Comparison of ENCODE assay signal across 7 mouse cellular contexts in genomic region chr3:130730189-130730653, GRCm38 (mm10). TPM values are rescaled to one million over a fixed set of nuclear protein-coding genes. Genes with fewer than 3 reads are reported as not detected.
A peak's percentile ranks its signal among the peaks of the same experiment; 100 is the strongest.
DNase-seq lines count a peak whose midpoint lies in the region; ATAC-seq lines count a peak whose summit lies in the region.

Gene Rpl34, minus strand, starts transcription at chr3:130730398.

- peak within 1 kb of the TSS; percentile 94 for H3K9ac ChIP-seq in intestine, embryonic 15.5 days

- under 1% methylated on average over 45 of the region's 45 CpGs for WGBS in intestine, embryonic 15.5 days
- WGBS in midbrain, embryonic 10.5 days = under 1% methylated on average over 45 of the region's 45 CpGs

- peak; percentile 96 for DNase-seq in adrenal gland, adult 2 months
- DNase-seq in embryo, embryonic 11.5 days (ENCODE audit: low read depth, low spot score) = peak; percentile 91
- DNase-seq in gastrocnemius, postnatal 36 days = peak; percentile 88 to 89
- DNase-seq in left cerebral cortex, postnatal 25 days (ENCODE audit: low spot score in 2 of 2) = peak; percentile 93 to 97
- DNase-seq in midbrain, embryonic 10.5 days (ENCODE audit: low spot score) = peak; percentile 96
- peak; percentile 91 for DNase-seq in right cerebral cortex, postnatal 4 days

- H3K4me1 ChIP-seq in intestine, embryonic 15.5 days (replicated peaks) = peaks cover 10% of the 10 kb centered on the region; the same call in 1 of the 2 replicates
- peaks cover 24% of the 10 kb centered on the region for H3K4me1 ChIP-seq in midbrain, embryonic 10.5 days

- no peaks in the 10 kb centered on the region for H3K27me3 ChIP-seq in intestine, embryonic 15.5 days (replicated peaks)
- no peaks in the 10 kb centered on the region for H3K27me3 ChIP-seq in midbrain, embryonic 10.5 days (ENCODE audit: low read depth, poor library complexity, severe bottlenecking)

- H3K4me3 ChIP-seq in intestine, embryonic 15.5 days (replicated peaks) = peak within 1 kb of the TSS; percentile 83
- H3K4me3 ChIP-seq in midbrain, embryonic 10.5 days = peak within 1 kb of the TSS; percentile 99

- H3K27ac ChIP-seq in intestine, embryonic 15.5 days = peak within 1 kb of the TSS; percentile 85
- peak within 1 kb of the TSS; percentile 96 for H3K27ac ChIP-seq in midbrain, embryonic 10.5 days (replicated peaks)

- H3K36me3 ChIP-seq in intestine, embryonic 15.5 days = peaks cover 25% of the 10 kb centered on the region
- peaks cover 39% of the 10 kb centered on the region for H3K36me3 ChIP-seq in midbrain, embryonic 10.5 days

- intact Hi-C loops in gastrocnemius, postnatal 36 days (cut with DNase I) = no loop called here
- intact Hi-C loops in left cerebral cortex, postnatal 25 days (cut with DNase I) = loop anchor here (1.0 kb wide), 1 partner anchor 21 kb away; the partner anchor contains the start of gene Ostc

- H3K9me3 ChIP-seq in intestine, embryonic 15.5 days = no peaks in the 10 kb centered on the region
- no peaks in the 10 kb centered on the region for H3K9me3 ChIP-seq in midbrain, embryonic 10.5 days (replicated peaks)

- peak within 1 kb of the TSS; percentile 70 for H3K4me2 ChIP-seq in intestine, embryonic 15.5 days (replicated peaks)

- peak; percentile 99 for ATAC-seq in intestine, embryonic 15.5 days

RNA-seq across cellular contexts. Expression of gene Rpl34, which starts in this region (rescaled TPM):
- total RNA-seq in adrenal gland, adult 2 months (2021) = 100 to 1,000 TPM; 621 to 725 TPM
- polyA plus RNA-seq in adrenal gland, adult 2 months (2012; rRNA removed) = 235 and 259 TPM in 2 replicates
- total RNA-seq in gastrocnemius, postnatal 36 days (2021) = 100 to 1,000 TPM; 274 to 330 TPM
- polyA plus RNA-seq in intestine, embryonic 15.5 days (2015; fragmentation: Nextera tagmentation; extraction: Ambion mirVana) = 893 and 966 TPM in 2 replicates
- total RNA-seq in left cerebral cortex, postnatal 25 days (2021) = 100 to 1,000 TPM; 306 to 319 TPM
- 751 and 868 TPM in 2 replicates for polyA plus RNA-seq in midbrain, embryonic 10.5 days (2016; fragmentation: Nextera tagmentation; extraction: Ambion mirVana)

Comparison
In these comparisons a context has a peak if more than half of its experiments do, and no peak if none do; other contexts are left out.
1. Peak in every context shown above with its lines: DNase-seq, ATAC-seq, H3K4me3 ChIP-seq and H3K27ac ChIP-seq.